Mouse (Mus musculus): ENCODE measurements at regions not wholly inside any gene's neighbourhood (a gene's known extent, or its start where the extent isn't known, plus 50 kb on each side); places are given as distances from the start of the nearest gene placed in this dataset.

DNA sequence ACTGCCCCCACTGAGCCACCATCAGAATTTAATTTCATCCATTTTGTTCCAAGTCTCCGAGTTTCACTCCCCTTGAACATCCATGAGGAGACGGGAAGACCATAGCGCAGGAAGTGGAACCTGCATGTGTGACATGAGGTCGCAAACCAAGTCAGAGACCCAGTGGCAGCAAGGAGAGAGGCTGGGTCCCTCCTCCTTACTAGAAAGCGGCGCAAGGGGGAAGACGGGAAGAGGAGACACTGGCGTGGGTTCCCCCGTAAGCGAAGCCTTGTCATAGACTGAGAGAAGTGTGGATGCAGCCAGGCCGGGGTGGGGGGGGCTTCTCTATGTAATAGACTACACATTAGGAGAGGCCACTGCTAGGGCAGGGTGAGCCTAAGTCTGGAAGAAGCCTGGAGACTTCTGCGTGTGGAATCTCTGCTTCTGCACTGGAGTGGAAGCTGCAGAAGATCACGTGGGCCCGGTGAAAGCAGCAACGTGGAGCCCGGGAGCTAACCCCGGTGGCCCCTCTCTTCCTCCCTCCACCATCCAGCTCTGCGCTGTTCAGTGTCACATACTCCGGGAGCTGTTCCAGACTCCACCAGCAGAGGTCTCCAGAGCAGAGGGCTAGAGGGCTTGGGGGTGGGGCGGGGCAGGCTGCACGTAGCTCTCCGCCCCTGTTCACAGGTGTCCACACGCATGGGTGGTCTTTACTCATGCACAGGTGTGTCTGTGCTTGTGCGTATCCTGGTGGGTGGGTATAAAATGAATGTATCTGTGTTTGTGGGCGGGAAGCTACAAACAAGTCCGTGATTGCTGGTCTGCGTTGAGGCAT lies 159.4 kb downstream of the Zfp36l2 start:
- peak; percentile 97 for TF ChIP-seq CTCF (IDR thresholded peaks at IDR 0.05; ENCODE audit: low read depth)
- TF ChIP-seq EP300 (IDR thresholded peaks at IDR 0.05; ENCODE audit: low read depth) = no peak
